Mouse (Mus musculus) C3H10T1/2 (cell line): ENCODE results near the gene Prokr2. TPM values are rescaled to one million over a fixed set of nuclear protein-coding genes. Genes with fewer than 3 reads are reported as not detected.

Source experiments
- polyA plus RNA-seq, 2 experiments: library from polyadenylated mRNA; unstranded; fragments of >200 nt; fragmentation: generic; extraction: Trizol; gene quantifications; one replicate each; pipeline ENCODE4 v1.2.1; 2012; ENCODE audit warnings: missing spikeins in 2 of 2

Prokr2 gene
- not detected for polyA plus RNA-seq

GRCm38 (mm10) chr2:132385194-132385838, at the start of gene Prokr2:
Gene Prokr2 (minus strand): TSS chr2:132385447.

Other genes starting within 250 kb of the Prokr2 start
- gene Slc23a2, start 240.3 kb downstream of the Prokr2 start, polyA plus RNA-seq: 1 to 10 TPM in 1 of 2 experiments, under 1 TPM in 1; 0.76 to 7.2 TPM
- 10 to 100 TPM in 1 of 2 experiments, 1 to 10 TPM in 1; 3.5 to 41.2 TPM for gene Tmem230, start 137.6 kb downstream of the Prokr2 start, polyA plus RNA-seq
- gene Pcna, start 132.1 kb downstream of the Prokr2 start, polyA plus RNA-seq: 10 to 100 TPM; 39.3 to 59.3 TPM
- gene Cds2, start 122.3 kb downstream of the Prokr2 start, polyA plus RNA-seq: 10 to 100 TPM in 1 of 2 experiments, 1 to 10 TPM in 1; 7.4 to 13.5 TPM
- gene Gpcpd1, start 202.3 kb upstream of the Prokr2 start, polyA plus RNA-seq: 1 to 10 TPM in 1 of 2 experiments, under 1 TPM in 1; 0.06 to 2.3 TPM